Mouse (Mus musculus) forebrain, embryonic 15.5 days (tissue): ENCODE results near the gene Gm49355. TPM values are rescaled to one million over a fixed set of nuclear protein-coding genes. Genes with fewer than 3 reads are reported as not detected.
A peak's percentile ranks its signal among the peaks of the same experiment; 100 is the strongest.

Source experiments
- ATAC-seq: fragments of 200-750 bp; cut with Nextera tagmentation; replicated peaks from 2 replicates; pipeline ENCODE4 v1.8.0; 2017; ENCODE audit warnings: mild to moderate bottlenecking, moderate TSS enrichment, moderate library complexity
- H3K27ac ChIP-seq: fragments of 300-500 bp; sonication (generic); replicated peaks from 2 replicates; pipeline ENCODE4 v1.5.1; 2015; ENCODE audit warnings: mild to moderate bottlenecking, inconsistent platforms
- H3K27me3 ChIP-seq: fragments of 300-500 bp; sonication (generic); 2 replicates; pipeline ENCODE4 v1.6.1; 2015; ENCODE audit warnings: inconsistent platforms
- H3K36me3 ChIP-seq: fragments of 300-500 bp; sonication (generic); 2 replicates; pipeline ENCODE4 v1.6.1; 2015; ENCODE audit warnings: mild to moderate bottlenecking, inconsistent platforms
- H3K4me1 ChIP-seq: fragments of 300-500 bp; sonication (generic); 2 replicates; pipeline ENCODE4 v1.6.1; 2015; ENCODE audit warnings: inconsistent platforms
- H3K4me2 ChIP-seq: fragments of 300-500 bp; sonication (generic); replicated peaks from 2 replicates; pipeline ENCODE4 v1.6.1; 2015; ENCODE audit warnings: mild to moderate bottlenecking, inconsistent platforms
- H3K4me3 ChIP-seq: fragments of 300-500 bp; sonication (generic); 2 replicates; pipeline ENCODE4 v1.5.1; 2015; ENCODE audit warnings: mild to moderate bottlenecking, inconsistent platforms
- H3K9ac ChIP-seq: fragments of 300-500 bp; sonication (generic); replicated peaks from 2 replicates; pipeline ENCODE4 v1.6.1; 2015; ENCODE audit warnings: mild to moderate bottlenecking, inconsistent platforms
- H3K9me3 ChIP-seq: fragments of 300-500 bp; sonication (generic); 2 replicates; pipeline ENCODE4 v1.6.1; 2016; ENCODE audit warnings: inconsistent platforms
- WGBS: fragments of 180-500 bp; shearing (Covaris S2); methylation state at CpG from one replicate; pipeline ENCODE4 v1.1.7; 2015; ENCODE audit warnings: mixed read lengths; 5-methylcytosine and 5-hydroxymethylcytosine counted together
- polyA plus RNA-seq: library from polyadenylated mRNA; unstranded; fragments of >200 nt; fragmentation: Nextera tagmentation; extraction: Ambion mirVana; gene quantifications from 2 replicates; pipeline ENCODE4 v1.2.1, GENCODE M21; 2015

Gene Gm49355
- polyA plus RNA-seq, 1 experiment from 2014 or later, result 0.17 TPM

GRCm38 (mm10) chr14:12344061-12344745 lies 60.4 kb downstream of the Gm49355 start:
- Histone ChIP-seq H3K9ac (peak overlapping the region; percentile 65), H3K4me2 (peak overlapping the region; percentile 62), H3K27me3 (peaks cover 26% of the 10 kb centered on the region), H3K4me3 (peak overlapping the region; percentile 51), H3K27ac (peak overlapping the region; percentile 95), H3K4me1 (peaks cover 61% of the 10 kb centered on the region), H3K36me3 (no peaks in the 10 kb centered on the region), H3K9me3 (no peaks in the 10 kb centered on the region)
- WGBS, result 3% methylated on average over 24 of the region's 24 CpGs
- no peak for ATAC-seq

GRCm38 (mm10) chr14:12344746-12345240 lies 61.0 kb downstream of the Gm49355 start:
- peaks cover 62% of the 10 kb centered on the region for H3K4me1 ChIP-seq
- H3K9me3 ChIP-seq, result no peaks in the 10 kb centered on the region
- H3K4me2 ChIP-seq, result peak overlapping the region; percentile 62
- no peaks in the 10 kb centered on the region for H3K36me3 ChIP-seq
- H3K4me3 ChIP-seq, result peak overlapping the region; percentile 51
- peaks cover 27% of the 10 kb centered on the region for H3K27me3 ChIP-seq
- ATAC-seq, result peak; percentile 30; the same call in 1 of the 2 replicates
- peak overlapping the region; percentile 65 for H3K9ac ChIP-seq
- peak overlapping the region; percentile 95 for H3K27ac ChIP-seq
- under 1% methylated on average over 39 of the region's 39 CpGs for WGBS

- under 1% methylated on average over 40 of the region's 40 CpGs for WGBS
- Histone ChIP-seq H3K27me3 (peaks cover 25% of the 10 kb centered on the region), H3K9ac (peak overlapping the region; percentile 65), H3K27ac (peak overlapping the region; percentile 95), H3K36me3 (no peaks in the 10 kb centered on the region), H3K4me3 (peak overlapping the region; percentile 51), H3K4me2 (peak overlapping the region; percentile 62), H3K4me1 (peaks cover 57% of the 10 kb centered on the region), H3K9me3 (no peaks in the 10 kb centered on the region)
- peak; percentile 65 for ATAC-seq
These were observed 61.6 kb downstream of the Gm49355 start for GRCm38 (mm10) chr14:12345241-12345921.

- Histone ChIP-seq H3K27ac (peak overlapping the region; percentile 95), H3K4me2 (peak overlapping the region; percentile 62), H3K36me3 (no peaks in the 10 kb centered on the region), H3K4me1 (peaks cover 55% of the 10 kb centered on the region), H3K27me3 (peaks cover 33% of the 10 kb centered on the region), H3K4me3 (peak overlapping the region; percentile 51), H3K9me3 (no peaks in the 10 kb centered on the region), H3K9ac (peak overlapping the region; percentile 65)
- peak; percentile 48 for ATAC-seq
- WGBS, result under 1% methylated on average over 50 of the region's 50 CpGs
These were observed 62.5 kb downstream of the Gm49355 start for GRCm38 (mm10) chr14:12346011-12346864.

- WGBS, result 2% methylated on average over 26 of the region's 26 CpGs
- peak overlapping the region; percentile 62 for H3K4me2 ChIP-seq
- no peaks in the 10 kb centered on the region for H3K36me3 ChIP-seq
- H3K27ac ChIP-seq, result peak overlapping the region; percentile 95
- H3K9ac ChIP-seq, result peak overlapping the region; percentile 65
- no peaks in the 10 kb centered on the region for H3K9me3 ChIP-seq
- peak overlapping the region; percentile 51 for H3K4me3 ChIP-seq
- peak; percentile 33 for ATAC-seq
- H3K4me1 ChIP-seq, result peaks cover 48% of the 10 kb centered on the region
- peaks cover 39% of the 10 kb centered on the region for H3K27me3 ChIP-seq
These were observed 63.3 kb downstream of the Gm49355 start for GRCm38 (mm10) chr14:12346865-12347600.

- H3K27me3 ChIP-seq, result peaks cover 42% of the 10 kb centered on the region
- peaks cover 48% of the 10 kb centered on the region for H3K4me1 ChIP-seq
- 3% methylated on average over 2 of the region's 2 CpGs for WGBS
- H3K9me3 ChIP-seq, result no peaks in the 10 kb centered on the region
- peak within 1 kb of the TSS; percentile 34 for H3K9ac ChIP-seq
- ATAC-seq, result no peak
- H3K27ac ChIP-seq, result peak within 1 kb of the TSS; percentile 95
- H3K36me3 ChIP-seq, result no peaks in the 10 kb centered on the region
- peak within 1 kb of the TSS; percentile 62 for H3K4me2 ChIP-seq
- H3K4me3 ChIP-seq, result peak within 1 kb of the TSS; percentile 51
These were observed 64.3 kb downstream of the Gm49355 start, which contains the start of gene Fezf2 for GRCm38 (mm10) chr14:12348089-12348488. Gene Fezf2 (minus strand): TSS chr14:12348189.

DNA sequence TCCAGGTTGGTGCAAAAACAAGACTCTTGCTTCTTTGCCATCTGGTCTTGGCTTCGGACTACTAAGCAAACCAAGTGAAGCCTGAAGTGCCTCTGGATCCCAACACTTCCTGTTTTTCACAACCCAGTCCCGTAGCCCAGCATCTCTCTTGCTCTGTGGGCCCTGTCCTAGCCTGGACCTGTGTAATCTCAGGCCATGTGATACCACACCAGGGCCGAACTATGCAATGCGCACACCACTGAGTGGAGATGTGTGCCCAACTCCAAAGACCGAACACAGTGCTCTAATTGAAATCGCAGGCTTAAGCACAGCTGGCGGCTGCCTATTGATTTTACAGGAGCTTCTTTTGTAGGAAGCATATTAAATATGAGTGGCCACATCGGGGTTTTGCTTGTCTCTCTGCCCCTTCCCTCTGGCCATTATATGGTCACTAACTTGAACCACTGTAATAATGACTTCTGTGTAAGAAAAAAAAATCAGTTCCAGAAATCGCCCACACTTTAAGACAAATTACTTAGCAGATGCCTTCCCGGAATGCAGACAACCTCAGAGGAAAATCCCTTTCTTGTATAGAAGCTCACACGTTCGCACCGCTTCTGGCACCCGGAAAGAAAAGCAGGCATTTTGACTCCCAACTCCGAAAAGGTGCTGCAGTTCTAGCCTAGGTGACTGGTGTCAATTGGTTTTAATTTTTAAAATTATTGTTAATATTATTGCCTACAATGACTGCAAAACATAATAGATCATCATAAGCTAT lies 65.7 kb downstream of the Gm49355 start:
- no peak for ATAC-seq
- H3K27ac ChIP-seq, result no peak overlapping the region
- WGBS, result 29% methylated on average over 15 of the region's 15 CpGs
- H3K27me3 ChIP-seq, result peaks cover 47% of the 10 kb centered on the region
- H3K4me2 ChIP-seq, result no peak overlapping the region
- H3K4me3 ChIP-seq, result no peak overlapping the region
- no peaks in the 10 kb centered on the region for H3K9me3 ChIP-seq
- H3K36me3 ChIP-seq, result no peaks in the 10 kb centered on the region
- H3K9ac ChIP-seq, result no peak overlapping the region
- peaks cover 45% of the 10 kb centered on the region for H3K4me1 ChIP-seq

GRCm38 (mm10) chr14:12350271-12350916 lies 66.6 kb downstream of the Gm49355 start:
- Histone ChIP-seq H3K9ac (no peak overlapping the region), H3K27ac (no peak overlapping the region), H3K9me3 (no peaks in the 10 kb centered on the region), H3K27me3 (peaks cover 51% of the 10 kb centered on the region), H3K4me1 (peaks cover 39% of the 10 kb centered on the region), H3K4me2 (no peak overlapping the region), H3K4me3 (no peak overlapping the region), H3K36me3 (no peaks in the 10 kb centered on the region)
- 33% methylated on average over 16 of the region's 16 CpGs for WGBS
- no peak for ATAC-seq
